Mouse (Mus musculus) embryonic fibroblast, embryonic 13.5 days (primary cell): ENCODE data around the gene Rpia.

ENCODE experiments used
- CTCF ChIP-seq: IDR thresholded peaks from 2 replicates; pipeline ENCODE4 v1.5.1; 2011; ENCODE audit warnings: mild to moderate bottlenecking, control low read depth, low read length, moderate library complexity, borderline replicate concordance; ENCODE audit not compliant: insufficient read depth
- POLR2A ChIP-seq: IDR thresholded peaks from 2 replicates; pipeline ENCODE4 v1.6.1; 2011; ENCODE audit warnings: low read depth, mild to moderate bottlenecking, control low read depth, low read length, moderate library complexity

GRCm38 (mm10) chr6:70718760-70719159 is 73.3 kb downstream of the Rpia start:
- no peak for TF ChIP-seq POLR2A
- TF ChIP-seq CTCF: no peak
